Mouse (Mus musculus) E14TG2a.4 (cell line): ENCODE measurements around the gene Slc5a10.

Experiments
- CTCF ChIP-seq: conservative IDR thresholded peaks from 2 replicates; pipeline ENCODE4 v1.5.1; 2014; ENCODE audit warnings: low read length
- NANOG ChIP-seq: IDR thresholded peaks from 2 replicates; pipeline ENCODE4 v1.6.1; 2014; ENCODE audit warnings: borderline replicate concordance, low read length, mixed read lengths

- TF ChIP-seq CTCF, result no peak
- no peak for TF ChIP-seq NANOG
Measured at GRCm38 (mm10) chr11:61747161-61747560, 26.5 kb upstream of the Slc5a10 start.
